Mouse (Mus musculus): ENCODE results near the gene Msl1. TPM values are rescaled to one million over a fixed set of nuclear protein-coding genes. Genes with fewer than 3 reads are reported as not detected.

Gene Msl1
- polyA plus RNA-seq, 1 experiment from 2014 or later: 20.2 TPM

GRCm38 (mm10) chr11:98771844-98772525 lies 23.3 kb upstream of the Msl1 start:
- H3K9ac ChIP-seq (replicated peaks; ENCODE audit: low read length): no peak overlapping the region
- no peak overlapping the region for H3K4me2 ChIP-seq (ENCODE audit: low read depth, low read length)
- no peaks in the 10 kb centered on the region for H3K9me3 ChIP-seq (replicated peaks; ENCODE audit: control insufficient read depth, low read length)
- H3K27me3 ChIP-seq (ENCODE audit: control insufficient read depth, insufficient read depth, low read length): no peaks in the 10 kb centered on the region
- no peak for DNase-seq (ENCODE audit: low spot score)
- H3K4me1 ChIP-seq (ENCODE audit: control insufficient read depth, insufficient read depth, low read length): peaks cover 21% of the 10 kb centered on the region
- no peak overlapping the region for H3K27ac ChIP-seq (replicated peaks; ENCODE audit: low read depth, low read length)
- 95% methylated on average over 11 of the region's 11 CpGs for WGBS
- no peaks in the 10 kb centered on the region; the same call in 1 of the 2 replicates for H3K36me3 ChIP-seq (replicated peaks; ENCODE audit: control insufficient read depth, insufficient read depth, low read depth, low read length)
- no peak for ATAC-seq (replicated peaks; ENCODE audit: insufficient number of reproducible peaks, low FRiP score, low TSS enrichment, low read depth)
- no peak overlapping the region for H3K4me3 ChIP-seq (ENCODE audit: low read depth, low read length)

GRCm38 (mm10) chr11:98772667-98773171 lies 22.6 kb upstream of the Msl1 start:
- H3K4me1 ChIP-seq (ENCODE audit: control insufficient read depth, insufficient read depth, low read length): peaks cover 17% of the 10 kb centered on the region
- DNase-seq (ENCODE audit: low spot score) (no peak), ATAC-seq (replicated peaks; ENCODE audit: insufficient number of reproducible peaks, low FRiP score, low TSS enrichment, low read depth) (no peak)
- no peak overlapping the region for H3K9ac ChIP-seq (replicated peaks; ENCODE audit: low read length)
- H3K9me3 ChIP-seq (replicated peaks; ENCODE audit: control insufficient read depth, low read length): no peaks in the 10 kb centered on the region
- H3K36me3 ChIP-seq (replicated peaks; ENCODE audit: control insufficient read depth, insufficient read depth, low read depth, low read length): no peaks in the 10 kb centered on the region; the same call in 1 of the 2 replicates
- H3K27ac ChIP-seq (replicated peaks; ENCODE audit: low read depth, low read length): no peak overlapping the region
- H3K4me2 ChIP-seq (ENCODE audit: low read depth, low read length): no peak overlapping the region
- WGBS: 83% methylated on average over 8 of the region's 8 CpGs
- H3K27me3 ChIP-seq (ENCODE audit: control insufficient read depth, insufficient read depth, low read length): no peaks in the 10 kb centered on the region
- H3K4me3 ChIP-seq (ENCODE audit: low read depth, low read length): no peak overlapping the region

- Histone ChIP-seq H3K4me1 (ENCODE audit: control insufficient read depth, insufficient read depth, low read length) (peaks cover 10% of the 10 kb centered on the region), H3K4me2 (ENCODE audit: low read depth, low read length) (peak overlapping the region; percentile 64), H3K4me3 (ENCODE audit: low read depth, low read length) (peak overlapping the region; percentile 32), H3K27me3 (ENCODE audit: control insufficient read depth, insufficient read depth, low read length) (no peaks in the 10 kb centered on the region), H3K27ac (replicated peaks; ENCODE audit: low read depth, low read length) (no peak overlapping the region; the same call in 1 of the 2 replicates), H3K9me3 (replicated peaks; ENCODE audit: control insufficient read depth, low read length) (no peaks in the 10 kb centered on the region), H3K9ac (replicated peaks; ENCODE audit: low read length) (peak overlapping the region; percentile 38; the same call in 1 of the 2 replicates), H3K36me3 (replicated peaks; ENCODE audit: control insufficient read depth, insufficient read depth, low read depth, low read length) (no peaks in the 10 kb centered on the region)
- peak; percentile 61; the same call in 1 of the 2 replicates for ATAC-seq (replicated peaks; ENCODE audit: insufficient number of reproducible peaks, low FRiP score, low TSS enrichment, low read depth)
- under 1% methylated on average over 37 of the region's 37 CpGs for WGBS
- peak; percentile 95 for DNase-seq (ENCODE audit: low spot score)
Measured at GRCm38 (mm10) chr11:98773635-98774295, 21.6 kb upstream of the Msl1 start.

- no peak for ATAC-seq (replicated peaks; ENCODE audit: insufficient number of reproducible peaks, low FRiP score, low TSS enrichment, low read depth)
- peak within 1 kb of the TSS; percentile 32 for H3K4me3 ChIP-seq (ENCODE audit: low read depth, low read length)
- peak within 1 kb of the TSS; percentile 41 for H3K9ac ChIP-seq (replicated peaks; ENCODE audit: low read length)
- DNase-seq (ENCODE audit: low spot score): no peak
- H3K27ac ChIP-seq (replicated peaks; ENCODE audit: low read depth, low read length): peak within 1 kb of the TSS; percentile 84
- under 1% methylated on average over 22 of the region's 22 CpGs for WGBS
- H3K4me1 ChIP-seq (ENCODE audit: control insufficient read depth, insufficient read depth, low read length): peaks cover 10% of the 10 kb centered on the region
- H3K27me3 ChIP-seq (ENCODE audit: control insufficient read depth, insufficient read depth, low read length): no peaks in the 10 kb centered on the region
- H3K9me3 ChIP-seq (replicated peaks; ENCODE audit: control insufficient read depth, low read length): no peaks in the 10 kb centered on the region
- peak within 1 kb of the TSS; percentile 64 for H3K4me2 ChIP-seq (ENCODE audit: low read depth, low read length)
- no peaks in the 10 kb centered on the region for H3K36me3 ChIP-seq (replicated peaks; ENCODE audit: control insufficient read depth, insufficient read depth, low read depth, low read length)
Measured at GRCm38 (mm10) chr11:98774582-98775347, 20.6 kb upstream of the Msl1 start, which contains the start of gene Nr1d1. Nr1d1 (minus strand) TSS chr11:98775333.

- Histone ChIP-seq H3K4me3 (ENCODE audit: low read depth, low read length) (peak overlapping the region; percentile 27), H3K36me3 (replicated peaks; ENCODE audit: control insufficient read depth, insufficient read depth, low read depth, low read length) (no peaks in the 10 kb centered on the region), H3K4me2 (ENCODE audit: low read depth, low read length) (peak overlapping the region; percentile 64), H3K27ac (replicated peaks; ENCODE audit: low read depth, low read length) (peak overlapping the region; percentile 31), H3K9ac (replicated peaks; ENCODE audit: low read length) (peak overlapping the region; percentile 7), H3K9me3 (replicated peaks; ENCODE audit: control insufficient read depth, low read length) (no peaks in the 10 kb centered on the region), H3K4me1 (ENCODE audit: control insufficient read depth, insufficient read depth, low read length) (peaks cover 10% of the 10 kb centered on the region), H3K27me3 (ENCODE audit: control insufficient read depth, insufficient read depth, low read length) (no peaks in the 10 kb centered on the region)
- WGBS: 10% methylated on average over 15 of the region's 15 CpGs
- peak; percentile 97 for DNase-seq (ENCODE audit: low spot score)
- ATAC-seq (replicated peaks; ENCODE audit: insufficient number of reproducible peaks, low FRiP score, low TSS enrichment, low read depth): peak; percentile 63
Measured at GRCm38 (mm10) chr11:98775348-98776051, 19.8 kb upstream of the Msl1 start.

- Histone ChIP-seq H3K4me2 (ENCODE audit: low read depth, low read length) (no peak overlapping the region; the same call in 1 of the 2 replicates), H3K4me1 (ENCODE audit: control insufficient read depth, insufficient read depth, low read length) (peaks cover 10% of the 10 kb centered on the region), H3K27me3 (ENCODE audit: control insufficient read depth, insufficient read depth, low read length) (no peaks in the 10 kb centered on the region), H3K4me3 (ENCODE audit: low read depth, low read length) (no peak overlapping the region), H3K27ac (replicated peaks; ENCODE audit: low read depth, low read length) (peak overlapping the region; percentile 84), H3K9me3 (replicated peaks; ENCODE audit: control insufficient read depth, low read length) (no peaks in the 10 kb centered on the region), H3K36me3 (replicated peaks; ENCODE audit: control insufficient read depth, insufficient read depth, low read depth, low read length) (no peaks in the 10 kb centered on the region), H3K9ac (replicated peaks; ENCODE audit: low read length) (peak overlapping the region; percentile 44)
- 58% methylated on average over 12 of the region's 12 CpGs for WGBS
- no peak for DNase-seq (ENCODE audit: low spot score)
- ATAC-seq (replicated peaks; ENCODE audit: insufficient number of reproducible peaks, low FRiP score, low TSS enrichment, low read depth): no peak
Measured at GRCm38 (mm10) chr11:98776052-98776764, 19.1 kb upstream of the Msl1 start.

Measured in embryonic facial prominence, embryonic 11.5 days (tissue).